Mouse (Mus musculus) lung, embryonic 14.5 days (tissue): ENCODE measurements around the gene Wdr48. TPM values are rescaled to one million over a fixed set of nuclear protein-coding genes. Genes with fewer than 3 reads are reported as not detected.

Source experiments
- ATAC-seq: fragments of 200-750 bp; cut with Nextera tagmentation; 2 replicates; pipeline ENCODE4 v1.8.0; 2017; ENCODE audit warnings: mild to moderate bottlenecking, moderate TSS enrichment, moderate library complexity; ENCODE audit not compliant: insufficient read depth
- DNase-seq: peaks from one replicate; pipeline ENCODE4 v3.0.0-alpha.2; 2015
- H3K27ac ChIP-seq: fragments of 300-500 bp; sonication (generic); 2 replicates; pipeline ENCODE4 v1.5.1; 2014; ENCODE audit warnings: low read depth, mild to moderate bottlenecking, moderate library complexity
- H3K27me3 ChIP-seq: fragments of 300-500 bp; sonication (generic); 2 replicates; pipeline ENCODE4 v1.6.1; 2014; ENCODE audit warnings: low read length, control low read depth; ENCODE audit not compliant: insufficient read depth
- H3K36me3 ChIP-seq: fragments of 300-500 bp; sonication (generic); 2 replicates; pipeline ENCODE4 v1.6.1; 2014; ENCODE audit warnings: control low read depth; ENCODE audit not compliant: insufficient read depth
- H3K4me1 ChIP-seq: fragments of 300-500 bp; sonication (generic); 2 replicates; pipeline ENCODE4 v1.6.1; 2014; ENCODE audit warnings: antibody characterized with exemption, control low read depth; ENCODE audit not compliant: insufficient read depth
- H3K4me2 ChIP-seq: fragments of 300-500 bp; sonication (generic); 2 replicates; pipeline ENCODE4 v1.6.1; 2014; ENCODE audit warnings: mild to moderate bottlenecking
- H3K4me3 ChIP-seq: fragments of 300-500 bp; sonication (generic); 2 replicates; pipeline ENCODE4 v1.5.1; 2014; ENCODE audit warnings: low read depth, low read length
- H3K9ac ChIP-seq: fragments of 300-500 bp; sonication (generic); 2 replicates; pipeline ENCODE4 v1.6.1; 2014
- H3K9me3 ChIP-seq: fragments of 300-500 bp; sonication (generic); 2 replicates; pipeline ENCODE4 v1.6.1; 2016; ENCODE audit warnings: low read depth, low read length, control low read depth
- CTCF ChIP-seq: IDR thresholded peaks from 2 replicates; pipeline ENCODE4 v1.5.1; 2016; ENCODE audit warnings: antibody characterized with exemption, low read depth
- WGBS: fragments of 180-500 bp; shearing (Covaris S2); extraction: QIAGEN DNeasy Blood & Tissue Kit; methylation state at CpG from one replicate; pipeline ENCODE4 v1.1.7; 2014; 5-methylcytosine and 5-hydroxymethylcytosine counted together
- polyA plus RNA-seq: library from polyadenylated mRNA; unstranded; fragments of >200 nt; fragmentation: Nextera tagmentation; extraction: Ambion mirVana; gene quantifications from 2 replicates; pipeline ENCODE4 v1.2.1, GENCODE M21; 2014

Gene Wdr48
- polyA plus RNA-seq, 1 experiment from 2014 or later: 50.9 TPM

GRCm38 (mm10) chr9:119941407-119941806 lies 46.7 kb downstream of the Wdr48 start:
- no peak overlapping the region for H3K4me3 ChIP-seq
- no peak for ATAC-seq
- WGBS: 74% methylated on average over 5 of the region's 5 CpGs

DNA sequence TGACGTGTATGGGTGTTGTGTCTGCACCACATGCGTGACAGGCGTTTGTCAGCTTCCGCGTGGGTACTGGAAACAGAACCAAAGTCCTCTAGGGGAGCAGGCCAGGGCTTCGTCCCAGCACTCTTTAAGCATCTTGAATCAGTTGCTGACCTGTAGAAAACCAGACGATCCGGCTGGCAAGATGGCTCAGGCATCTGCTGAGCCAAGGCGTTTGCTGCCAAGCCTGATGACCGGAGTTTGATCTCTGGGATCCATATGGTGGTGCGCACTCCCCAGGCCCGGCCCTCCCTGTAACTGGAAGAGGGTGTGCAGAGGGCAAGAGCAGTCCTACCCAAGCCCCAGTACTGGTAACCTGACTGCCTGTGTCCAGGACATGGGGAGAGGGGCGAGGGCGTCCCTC lies 47.2 kb downstream of the Wdr48 start:
- ATAC-seq (no peak), DNase-seq (no peak)
- no peak for TF ChIP-seq CTCF
- 70% methylated on average over 14 of the region's 14 CpGs for WGBS
- Histone ChIP-seq H3K4me2 (no peak overlapping the region), H3K36me3 (no peaks in the 10 kb centered on the region), H3K4me3 (no peak overlapping the region), H3K4me1 (0 out of 2 replicates have a peak, but pooled peaks cover 3% of the 10 kb centered on the region), H3K27me3 (no peaks in the 10 kb centered on the region), H3K27ac (no peak overlapping the region), H3K9ac (no peak overlapping the region), H3K9me3 (no peaks in the 10 kb centered on the region)

More at GRCm38 (mm10) chr9:119941407-119941806, 46.7 kb downstream of the Wdr48 start:
- Histone ChIP-seq H3K27ac (no peak overlapping the region), H3K9me3 (no peaks in the 10 kb centered on the region), H3K9ac (no peak overlapping the region), H3K4me2 (no peak overlapping the region), H3K36me3 (no peaks in the 10 kb centered on the region), H3K27me3 (no peaks in the 10 kb centered on the region), H3K4me1 (peaks cover 3% of the 10 kb centered on the region; the same call in 1 of the 2 replicates)
- DNase-seq: no peak
- TF ChIP-seq CTCF: no peak

DNA sequence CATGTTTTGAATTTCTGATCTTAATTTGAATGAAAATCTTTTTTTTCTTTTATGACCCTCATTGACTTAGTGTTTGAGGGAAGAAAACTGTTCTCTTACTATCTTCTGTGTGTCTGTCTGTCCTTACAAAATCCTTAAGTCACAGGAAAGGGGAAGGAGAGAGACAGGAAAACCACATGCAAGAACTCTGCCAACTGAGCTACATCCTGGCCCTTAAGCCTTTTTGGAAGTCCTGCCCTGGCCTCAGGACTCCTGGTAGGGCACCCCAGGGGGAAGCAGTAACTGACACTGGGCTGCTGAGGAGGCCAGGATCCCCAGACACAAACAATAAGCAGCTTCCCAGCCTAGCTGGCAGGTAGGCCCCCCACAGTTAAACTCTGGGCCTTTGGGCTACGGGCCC lies 48.6 kb downstream of the Wdr48 start:
- ATAC-seq (no peak), DNase-seq (no peak)
- H3K9me3 ChIP-seq: no peaks in the 10 kb centered on the region
- 82% methylated on average over 1 of the region's 1 CpGs for WGBS
- H3K27me3 ChIP-seq: no peaks in the 10 kb centered on the region
- TF ChIP-seq CTCF: no peak
- H3K4me2 ChIP-seq: no peak overlapping the region
- no peak overlapping the region for H3K27ac ChIP-seq
- H3K4me3 ChIP-seq: no peak overlapping the region
- H3K36me3 ChIP-seq: no peaks in the 10 kb centered on the region
- H3K9ac ChIP-seq: no peak overlapping the region
- H3K4me1 ChIP-seq: no peaks in the 10 kb centered on the region

DNA sequence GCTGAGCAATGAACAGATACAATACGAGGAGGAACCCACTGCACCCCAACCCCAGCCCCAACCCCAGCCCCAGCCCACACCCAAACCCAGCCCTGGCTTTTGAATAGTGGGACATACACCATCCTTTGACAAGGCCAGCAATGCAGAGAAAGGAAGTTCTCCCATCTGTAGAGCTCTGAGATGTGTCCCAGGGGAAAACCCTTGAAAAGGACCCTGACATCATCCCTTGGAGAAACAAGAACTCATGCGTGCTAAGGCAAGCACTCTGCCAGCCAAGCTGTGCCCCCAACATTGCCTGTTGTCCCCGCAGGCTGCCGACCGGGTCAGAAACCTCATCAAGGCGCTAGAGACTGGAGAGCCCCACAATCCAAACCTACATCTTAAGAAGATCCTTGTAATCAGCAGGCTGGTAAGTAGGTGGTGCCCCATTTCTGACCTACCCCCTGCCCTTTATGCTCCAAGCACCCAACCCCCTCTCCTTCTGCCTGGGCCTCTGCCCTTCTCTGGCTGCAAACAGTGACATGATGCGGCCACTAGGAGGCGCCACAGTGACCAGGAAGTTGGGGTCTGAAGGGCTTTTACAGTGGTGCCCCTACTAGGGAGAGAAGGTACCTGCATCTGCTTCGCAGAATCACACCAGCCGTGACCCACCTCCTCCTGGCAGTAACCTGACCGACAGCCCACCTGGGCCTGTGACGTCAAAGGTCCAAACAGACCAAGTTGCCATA lies 50.7 kb downstream of the Wdr48 start:
- Histone ChIP-seq H3K27ac (no peak overlapping the region), H3K9ac (no peak overlapping the region), H3K36me3 (no peaks in the 10 kb centered on the region), H3K4me2 (no peak overlapping the region), H3K4me3 (no peak overlapping the region), H3K4me1 (no peaks in the 10 kb centered on the region), H3K27me3 (no peaks in the 10 kb centered on the region), H3K9me3 (no peaks in the 10 kb centered on the region)
- no peak for ATAC-seq
- 73% methylated on average over 12 of the region's 12 CpGs for WGBS
- no peak for DNase-seq
- TF ChIP-seq CTCF: peak; percentile 64

- no peak overlapping the region for H3K4me2 ChIP-seq
- no peak overlapping the region for H3K4me3 ChIP-seq
- no peaks in the 10 kb centered on the region for H3K4me1 ChIP-seq
- H3K27me3 ChIP-seq: no peaks in the 10 kb centered on the region
- ATAC-seq (no peak), DNase-seq (no peak)
- H3K36me3 ChIP-seq: no peaks in the 10 kb centered on the region
- H3K9ac ChIP-seq: no peak overlapping the region
- H3K27ac ChIP-seq: no peak overlapping the region
- no peaks in the 10 kb centered on the region for H3K9me3 ChIP-seq
- TF ChIP-seq CTCF: no peak
- 31% methylated on average over 3 of the region's 3 CpGs for WGBS
Observed at GRCm38 (mm10) chr9:119948804-119949203, 54.1 kb downstream of the Wdr48 start.

- TF ChIP-seq CTCF: no peak
Observed at GRCm38 (mm10) chr9:119950434-119950833, 55.8 kb downstream of the Wdr48 start.

GRCm38 (mm10) chr9:119951388-119951787 lies 56.7 kb downstream of the Wdr48 start:
- WGBS: 79% methylated on average over 9 of the region's 9 CpGs
- ATAC-seq (no peak), DNase-seq (no peak)
- H3K4me2 ChIP-seq: no peak overlapping the region
- H3K9ac ChIP-seq: no peak overlapping the region
- no peaks in the 10 kb centered on the region for H3K4me1 ChIP-seq
- TF ChIP-seq CTCF: no peak
- no peak overlapping the region for H3K4me3 ChIP-seq
- no peaks in the 10 kb centered on the region for H3K27me3 ChIP-seq
- H3K9me3 ChIP-seq: no peaks in the 10 kb centered on the region
- H3K27ac ChIP-seq: no peak overlapping the region
- H3K36me3 ChIP-seq: no peaks in the 10 kb centered on the region

More at GRCm38 (mm10) chr9:119950434-119950833, 55.8 kb downstream of the Wdr48 start:
- peak overlapping the region; percentile 1; the same call in 1 of the 2 replicates for H3K4me2 ChIP-seq
- WGBS: 22% methylated on average over 6 of the region's 6 CpGs
- ATAC-seq (peak; percentile 76), DNase-seq (peak; percentile 67)
- H3K9me3 ChIP-seq: no peaks in the 10 kb centered on the region
- H3K27me3 ChIP-seq: no peaks in the 10 kb centered on the region
- H3K4me1 ChIP-seq: no peaks in the 10 kb centered on the region
- no peak overlapping the region for H3K4me3 ChIP-seq
- H3K27ac ChIP-seq: peak overlapping the region; percentile 7; the same call in 1 of the 2 replicates
- no peak overlapping the region for H3K9ac ChIP-seq
- H3K36me3 ChIP-seq: no peaks in the 10 kb centered on the region
